12 mouse cellular contexts compared by ENCODE assay signal in genomic region chr3:80805327-80805726, GRCm38 (mm10). TPM values are rescaled to one million over a fixed set of nuclear protein-coding genes. Genes with fewer than 3 reads are reported as not detected.
DNase-seq lines count a peak whose midpoint lies in the region; ATAC-seq and TF ChIP-seq lines count a peak whose summit lies in the region.
"Had no signal": no experiment of that assay in that cellular context is flagged by ENCODE, and none has a peak within 500 bp of the region (broad histone marks: within the 10 kb centered on the region; RNA-seq: fewer than 3 reads in every experiment).

No protein-coding gene starts in this region.

- no peak for ATAC-seq in cerebellum, adult (ENCODE audit: insufficient number of reproducible peaks, low FRiP score, low TSS enrichment)
- ATAC-seq in kidney, embryonic 15.5 days (replicated peaks; ENCODE audit: low FRiP score) = no peak
- ATAC-seq in frontal cortex, adult (ENCODE audit: low TSS enrichment) = no peak
- ATAC-seq: midbrain, embryonic 13.5 days had no signal

- peak; percentile 19 for DNase-seq in cerebellum, adult 11 months
- peak; percentile 6 to 14 for DNase-seq in kidney, postnatal 4 days
- peak; percentile 57 for DNase-seq in 3T3-L1 (ENCODE audit: low read depth, low spot score)
- peak; percentile 85 for DNase-seq in brain, embryonic 14.5 days (ENCODE audit: low read depth)
- no peak for DNase-seq in left cerebral cortex, postnatal 25 days (ENCODE audit: low spot score in 2 of 2)

- no peak overlapping the region for H3K9ac ChIP-seq in kidney, embryonic 15.5 days
- H3K9ac ChIP-seq: embryonic facial prominence, embryonic 12.5 days; hindbrain, embryonic 13.5 days; liver, embryonic 14.5 days; midbrain, embryonic 13.5 days had no signal

- peaks cover 24% of the 10 kb centered on the region for H3K27me3 ChIP-seq in kidney, embryonic 15.5 days
- H3K27me3 ChIP-seq: hindbrain, embryonic 13.5 days; midbrain, embryonic 13.5 days had no signal

- no peak for TF ChIP-seq CTCF in brain, embryonic 14.5 days (IDR thresholded peaks at IDR 0.05; ENCODE audit: borderline replicate concordance, extremely low read depth, insufficient read depth, insufficient read length)

- no peaks in the 10 kb centered on the region for H3K36me3 ChIP-seq in kidney, embryonic 15.5 days
- H3K36me3 ChIP-seq: embryonic facial prominence, embryonic 12.5 days; hindbrain, embryonic 13.5 days; midbrain, embryonic 13.5 days had no signal

- H3K4me3 ChIP-seq in kidney, embryonic 15.5 days (replicated peaks) = no peak overlapping the region
- H3K4me3 ChIP-seq: embryonic facial prominence, embryonic 12.5 days; hindbrain, embryonic 13.5 days; midbrain, embryonic 13.5 days had no signal

- no peaks in the 10 kb centered on the region for H3K9me3 ChIP-seq in kidney, embryonic 15.5 days (replicated peaks)
- H3K9me3 ChIP-seq: embryonic facial prominence, embryonic 12.5 days; hindbrain, embryonic 13.5 days; midbrain, embryonic 13.5 days had no signal

- no peak overlapping the region for H3K4me2 ChIP-seq in kidney, embryonic 15.5 days
- H3K4me2 ChIP-seq: embryonic facial prominence, embryonic 12.5 days; hindbrain, embryonic 13.5 days; midbrain, embryonic 13.5 days had no signal

- peaks cover 20% of the 10 kb centered on the region for H3K4me1 ChIP-seq in kidney, embryonic 15.5 days

- intact Hi-C loops in left cerebral cortex, postnatal 25 days (cut with DNase I) = loop anchor here (10.0 kb wide), 2 partner anchors 921 to 951 kb away; partner anchors contain the start of genes Fam198b and Tmem144

- WGBS in kidney, embryonic 15.5 days = 9% methylated on average over 1 of the region's 1 CpGs

- no peak for TF ChIP-seq POLR2A in brain, embryonic 14.5 days (IDR thresholded peaks at IDR 0.05; ENCODE audit: borderline replicate concordance, extremely low read depth, insufficient read depth, insufficient read length, poor library complexity, severe bottlenecking)

- no peak overlapping the region for H3K27ac ChIP-seq in kidney, embryonic 15.5 days
- H3K27ac ChIP-seq: embryonic facial prominence, embryonic 12.5 days; hindbrain, embryonic 13.5 days; liver, embryonic 14.5 days; midbrain, embryonic 13.5 days had no signal

RNA-seq across cellular contexts. Expression of gene Gria2, which starts 2.7 kb away (rescaled TPM):
- 0.72 and 1.1 TPM in 2 replicates for polyA plus RNA-seq in kidney, embryonic 15.5 days (2015; fragmentation: Nextera tagmentation; extraction: Ambion mirVana)
- polyA plus RNA-seq in brain, embryonic 14.5 days (2012; rRNA removed) = 142 and 179 TPM in 2 replicates
- 100 to 1,000 TPM; 508 to 515 TPM for total RNA-seq in left cerebral cortex, postnatal 25 days (2021)

Comparison
In these comparisons a context has a peak if more than half of its experiments do, and no peak if none do; other contexts are left out.
1. DNase-seq: peak in cerebellum, adult 11 months (single experiment), kidney, postnatal 4 days (2 of 2), 3T3-L1 (single experiment) and brain, embryonic 14.5 days (single experiment); none in left cerebral cortex, postnatal 25 days (0 of 2).
2. RNA of gene Gria2, which starts 2.7 kb away (polyA plus RNA-seq): 142 to 179 TPM in brain, embryonic 14.5 days; 0.72 to 1.1 TPM in kidney, embryonic 15.5 days; every median in the first group is over 10 times any median in the second.